Mouse (Mus musculus) testis, postnatal 14 days (tissue): ENCODE measurements at regions not wholly inside any gene's neighbourhood (a gene's known extent, or its start where the extent isn't known, plus 50 kb on each side); places are given as distances from the start of the nearest gene placed in this dataset.
A peak's percentile ranks its signal among the peaks of the same experiment; 100 is the strongest.

ENCODE experiments used
- DNase-seq: peaks from one replicate; pipeline ENCODE4 v3.0.0; 2021; ENCODE audit warnings: low spot score

GRCm38 (mm10) chr8:11909146-11909545 is 68.9 kb downstream of the Tex29 start:
- no peak for DNase-seq

- DNase-seq, result no peak
Measured at GRCm38 (mm10) chr8:11911639-11912450, 71.6 kb downstream of the Tex29 start.

- DNase-seq, result no peak
Measured at GRCm38 (mm10) chr8:11912451-11913128, 72.3 kb downstream of the Tex29 start.

GRCm38 (mm10) chr8:11913129-11913900 is 73.0 kb downstream of the Tex29 start:
- DNase-seq, result peak; percentile 22

- DNase-seq, result no peak
Measured at GRCm38 (mm10) chr8:11914131-11914530, 73.9 kb downstream of the Tex29 start.

- no peak for DNase-seq
Measured at GRCm38 (mm10) chr8:11914681-11915474, 74.6 kb downstream of the Tex29 start.

GRCm38 (mm10) chr8:11915721-11916120 is 75.4 kb downstream of the Tex29 start:
- DNase-seq, result no peak

GRCm38 (mm10) chr8:11919876-11920275 is 79.6 kb downstream of the Tex29 start:
- no peak for DNase-seq

- no peak for DNase-seq
Measured at GRCm38 (mm10) chr8:11923115-11923514, 82.8 kb downstream of the Tex29 start.

GRCm38 (mm10) chr8:11924165-11924564 is 83.9 kb downstream of the Tex29 start:
- peak; percentile 74 for DNase-seq

GRCm38 (mm10) chr8:11942892-11943332 is 102.6 kb downstream of the Tex29 start:
- DNase-seq, result no peak

- no peak for DNase-seq
Measured at GRCm38 (mm10) chr8:11947766-11948165, 107.5 kb downstream of the Tex29 start.

- DNase-seq, result no peak
Measured at GRCm38 (mm10) chr8:11956268-11956667, 116.0 kb downstream of the Tex29 start.

GRCm38 (mm10) chr8:11957046-11957783 is 116.9 kb downstream of the Tex29 start:
- DNase-seq, result no peak

GRCm38 (mm10) chr8:11958176-11958575 is 117.9 kb downstream of the Tex29 start:
- no peak for DNase-seq

- DNase-seq, result no peak
Measured at GRCm38 (mm10) chr8:11959466-11959865, 119.2 kb downstream of the Tex29 start.

GRCm38 (mm10) chr8:11963575-11963974 is 123.3 kb downstream of the Tex29 start:
- no peak for DNase-seq

- no peak for DNase-seq
Measured at GRCm38 (mm10) chr8:11967670-11968069, 127.4 kb downstream of the Tex29 start.

- DNase-seq, result no peak
Measured at GRCm38 (mm10) chr8:11970515-11970914, 130.2 kb downstream of the Tex29 start.

- DNase-seq, result no peak
Measured at GRCm38 (mm10) chr8:11973436-11973835, 133.2 kb downstream of the Tex29 start.

- DNase-seq, result no peak
Measured at GRCm38 (mm10) chr8:11977121-11977520, 136.8 kb downstream of the Tex29 start.
